Comparison of ENCODE assay signal across 8 mouse cellular contexts in genomic region chr3:65990957-65991646, GRCm38 (mm10). TPM values are rescaled to one million over a fixed set of nuclear protein-coding genes. Genes with fewer than 3 reads are reported as not detected.
A peak's percentile ranks its signal among the peaks of the same experiment; 100 is the strongest.
DNase-seq lines count a peak whose midpoint lies in the region; ATAC-seq and TF ChIP-seq lines count a peak whose summit lies in the region.

No protein-coding gene starts in this region.

- H3K4me2 ChIP-seq in forebrain, embryonic 13.5 days, result no peak overlapping the region
- H3K4me2 ChIP-seq in embryonic facial prominence, embryonic 14.5 days (ENCODE audit: low read depth, low read length), result no peak overlapping the region

- H3K9ac ChIP-seq in forebrain, embryonic 13.5 days, result no peak overlapping the region
- no peak overlapping the region for H3K9ac ChIP-seq in embryonic facial prominence, embryonic 14.5 days (ENCODE audit: low read depth, low read length)

- H3K36me3 ChIP-seq in forebrain, embryonic 13.5 days (ENCODE audit: poor library complexity, severe bottlenecking), result no peaks in the 10 kb centered on the region
- no peaks in the 10 kb centered on the region for H3K36me3 ChIP-seq in forebrain, embryonic 10.5 days (replicated peaks)
- no peaks in the 10 kb centered on the region for H3K36me3 ChIP-seq in spleen, adult 2 months (ENCODE audit: control insufficient read depth, insufficient read depth, low read length)
- no peaks in the 10 kb centered on the region for H3K36me3 ChIP-seq in embryonic facial prominence, embryonic 14.5 days (ENCODE audit: control insufficient read depth, insufficient read depth, low read length)

- WGBS in forebrain, embryonic 13.5 days, result 14% methylated on average over 3 of the region's 3 CpGs
- WGBS in forebrain, embryonic 10.5 days, result 36% methylated on average over 3 of the region's 3 CpGs
- 2% methylated on average over 3 of the region's 3 CpGs for WGBS in spleen, adult 2 months
- WGBS in embryonic facial prominence, embryonic 14.5 days, result 16% methylated on average over 3 of the region's 3 CpGs

- no peak overlapping the region for H3K4me3 ChIP-seq in forebrain, embryonic 13.5 days
- H3K4me3 ChIP-seq in forebrain, embryonic 10.5 days, result no peak overlapping the region
- no peak overlapping the region for H3K4me3 ChIP-seq in spleen, adult 2 months (ENCODE audit: extremely low read depth, insufficient read depth, insufficient read length)
- H3K4me3 ChIP-seq in embryonic facial prominence, embryonic 14.5 days (ENCODE audit: low read depth, low read length), result no peak overlapping the region

- TF ChIP-seq POLR2A in spleen, adult 2 months (IDR thresholded peaks at IDR 0.05; ENCODE audit: low read depth, low read length), result no peak

- H3K4me1 ChIP-seq in forebrain, embryonic 13.5 days, result no peaks in the 10 kb centered on the region
- H3K4me1 ChIP-seq in forebrain, embryonic 10.5 days, result no peaks in the 10 kb centered on the region
- no peaks in the 10 kb centered on the region for H3K4me1 ChIP-seq in spleen, adult 2 months (ENCODE audit: control insufficient read depth, insufficient read depth, insufficient read length)
- H3K4me1 ChIP-seq in embryonic facial prominence, embryonic 14.5 days (ENCODE audit: control insufficient read depth, insufficient read depth, low read length), result no peaks in the 10 kb centered on the region

- H3K27ac ChIP-seq in forebrain, embryonic 13.5 days, result no peak overlapping the region
- no peak overlapping the region for H3K27ac ChIP-seq in forebrain, embryonic 10.5 days
- H3K27ac ChIP-seq in spleen, adult 2 months (ENCODE audit: insufficient read depth, low read length), result no peak overlapping the region
- no peak overlapping the region for H3K27ac ChIP-seq in embryonic facial prominence, embryonic 14.5 days (replicated peaks; ENCODE audit: low read depth, low read length)

- H3K27me3 ChIP-seq in forebrain, embryonic 13.5 days, result no peaks in the 10 kb centered on the region
- H3K27me3 ChIP-seq in forebrain, embryonic 10.5 days (ENCODE audit: poor library complexity, severe bottlenecking), result no peaks in the 10 kb centered on the region
- no peaks in the 10 kb centered on the region for H3K27me3 ChIP-seq in spleen, adult 2 months (ENCODE audit: control insufficient read depth, insufficient read depth, low read length)
- H3K27me3 ChIP-seq in embryonic facial prominence, embryonic 14.5 days (replicated peaks; ENCODE audit: control insufficient read depth, insufficient read depth, low read length), result no peaks in the 10 kb centered on the region

- no peak for DNase-seq in forebrain, embryonic 10.5 days (ENCODE audit: extremely low spot score, low spot score)
- peak; percentile 8 to 41 for DNase-seq in spleen, adult 2 months (ENCODE audit: low read depth in 1 of 2, low spot score in 2 of 2)
- no peak for DNase-seq in spleen, adult 12 weeks (ENCODE audit: low spot score)
- peak; percentile 86 for DNase-seq in embryonic facial prominence, embryonic 14.5 days (ENCODE audit: low spot score)
- peak; percentile 51 for DNase-seq in kidney, postnatal 10 days
- peak; percentile 88 for DNase-seq in lung, postnatal 36 days
- DNase-seq in thymus, postnatal 14 days, result peak; percentile 50

- peak; percentile 57 for ATAC-seq in forebrain, embryonic 13.5 days
- ATAC-seq in embryonic facial prominence, embryonic 14.5 days (ENCODE audit: low read depth), result no peak

- H3K9me3 ChIP-seq in forebrain, embryonic 13.5 days (replicated peaks), result no peaks in the 10 kb centered on the region
- no peaks in the 10 kb centered on the region for H3K9me3 ChIP-seq in forebrain, embryonic 10.5 days
- no peaks in the 10 kb centered on the region for H3K9me3 ChIP-seq in embryonic facial prominence, embryonic 14.5 days (ENCODE audit: control insufficient read depth, low read length)

- no peak for TF ChIP-seq CTCF in spleen, adult 2 months (IDR thresholded peaks at IDR 0.05; ENCODE audit: extremely low read depth, insufficient read depth, insufficient read length, insufficient replicate concordance)

RNA-seq across cellular contexts. Expression of gene Ccnl1, which starts 33.1 kb away (rescaled TPM):
- 86.3 and 95.3 TPM in 2 replicates for polyA plus RNA-seq in forebrain, embryonic 13.5 days (2015; fragmentation: Nextera tagmentation; extraction: Ambion mirVana)
- 99.3 and 107 TPM in 2 replicates for polyA plus RNA-seq in forebrain, embryonic 10.5 days (2016; fragmentation: Nextera tagmentation; extraction: Ambion mirVana)
- polyA plus RNA-seq in spleen, adult 2 months (2012; rRNA removed), result 52.5 and 95.8 TPM in 2 replicates
- 101 and 105 TPM in 2 replicates for polyA plus RNA-seq in embryonic facial prominence, embryonic 14.5 days (2014; fragmentation: Nextera tagmentation; extraction: Ambion mirVana)

Comparison
In these comparisons a context has a peak if more than half of its experiments do, and no peak if none do; other contexts are left out.
1. DNase-seq: peak in spleen, adult 2 months (2 of 2), embryonic facial prominence, embryonic 14.5 days (single experiment), kidney, postnatal 10 days (single experiment), lung, postnatal 36 days (single experiment) and thymus, postnatal 14 days (single experiment); none in forebrain, embryonic 10.5 days (single experiment) and spleen, adult 12 weeks (single experiment).